Mouse (Mus musculus) kidney, embryonic 14.5 days (tissue): ENCODE measurements around the gene Spata2. TPM values are rescaled to one million over a fixed set of nuclear protein-coding genes. Genes with fewer than 3 reads are reported as not detected.
A peak's percentile ranks its signal among the peaks of the same experiment; 100 is the strongest.

ENCODE experiments used
- ATAC-seq: fragments of 200-750 bp; cut with Nextera tagmentation; 2 replicates; pipeline ENCODE4 v1.8.0; 2017; ENCODE audit warnings: moderate number of reproducible peaks, mild to moderate bottlenecking, moderate TSS enrichment, moderate library complexity; ENCODE audit not compliant: low FRiP score, low TSS enrichment
- H3K27ac ChIP-seq: fragments of 300-500 bp; sonication (generic); 2 replicates; pipeline ENCODE4 v1.5.1; 2014; ENCODE audit warnings: low read depth, mild to moderate bottlenecking, low read length, moderate library complexity, mixed read lengths
- H3K27me3 ChIP-seq: fragments of 300-500 bp; sonication (generic); 2 replicates; pipeline ENCODE4 v1.6.1; 2014; ENCODE audit warnings: mild to moderate bottlenecking, low read length; ENCODE audit not compliant: control insufficient read depth, insufficient read depth
- H3K36me3 ChIP-seq: fragments of 300-500 bp; sonication (generic); 2 replicates; pipeline ENCODE4 v1.6.1; 2014; ENCODE audit warnings: low read length, mixed read lengths; ENCODE audit not compliant: control insufficient read depth, insufficient read depth
- H3K4me1 ChIP-seq: fragments of 300-500 bp; sonication (generic); 2 replicates; pipeline ENCODE4 v1.6.1; 2014; ENCODE audit warnings: low read length, mixed read lengths; ENCODE audit not compliant: control insufficient read depth, insufficient read depth
- H3K4me2 ChIP-seq: fragments of 300-500 bp; sonication (generic); replicated peaks from 2 replicates; pipeline ENCODE4 v1.6.1; 2014; ENCODE audit warnings: low read depth, mild to moderate bottlenecking, low read length
- H3K4me3 ChIP-seq: fragments of 300-500 bp; sonication (generic); 2 replicates; pipeline ENCODE4 v1.5.1; 2014; ENCODE audit warnings: mild to moderate bottlenecking, low read length
- H3K9ac ChIP-seq: fragments of 300-500 bp; sonication (generic); 2 replicates; pipeline ENCODE4 v1.6.1; 2014; ENCODE audit warnings: low read depth, mild to moderate bottlenecking, low read length, moderate library complexity
- H3K9me3 ChIP-seq: fragments of 300-500 bp; sonication (generic); 2 replicates; pipeline ENCODE4 v1.6.1; 2016; ENCODE audit warnings: low read length; ENCODE audit not compliant: control insufficient read depth
- WGBS: fragments of 180-500 bp; shearing (Covaris S2); extraction: QIAGEN DNeasy Blood & Tissue Kit; methylation state at CpG from one replicate; pipeline ENCODE4 v1.1.7; 2014; 5-methylcytosine and 5-hydroxymethylcytosine counted together
- polyA plus RNA-seq: library from polyadenylated mRNA; unstranded; fragments of >200 nt; fragmentation: Nextera tagmentation; extraction: Ambion mirVana; gene quantifications from 2 replicates; pipeline ENCODE4 v1.2.1, GENCODE M21; 2014

Spata2 gene
- polyA plus RNA-seq, 1 experiment from 2014 or later: 17.4 TPM

- Histone ChIP-seq H3K9ac (no peak overlapping the region), H3K36me3 (peaks cover 78% of the 10 kb centered on the region), H3K4me1 (no peaks in the 10 kb centered on the region), H3K4me2 (no peak overlapping the region), H3K9me3 (no peaks in the 10 kb centered on the region), H3K27me3 (no peaks in the 10 kb centered on the region), H3K27ac (no peak overlapping the region), H3K4me3 (no peak overlapping the region)
- WGBS: 89% methylated on average over 5 of the region's 5 CpGs
- no peak for ATAC-seq
Measured at GRCm38 (mm10) chr2:167515688-167516087, 23.0 kb upstream of the Spata2 start.

GRCm38 (mm10) chr2:167514641-167515040 is 22.0 kb upstream of the Spata2 start:
- no peak for ATAC-seq
- 90% methylated on average over 4 of the region's 4 CpGs for WGBS
- no peak overlapping the region for H3K27ac ChIP-seq
- H3K9me3 ChIP-seq: no peaks in the 10 kb centered on the region
- peaks cover 86% of the 10 kb centered on the region for H3K36me3 ChIP-seq
- H3K27me3 ChIP-seq: no peaks in the 10 kb centered on the region
- no peak overlapping the region for H3K4me3 ChIP-seq
- no peaks in the 10 kb centered on the region for H3K4me1 ChIP-seq
- no peak overlapping the region for H3K4me2 ChIP-seq
- no peak overlapping the region for H3K9ac ChIP-seq

GRCm38 (mm10) chr2:167512970-167513369 is 20.3 kb upstream of the Spata2 start:
- H3K36me3 ChIP-seq: peaks cover 94% of the 10 kb centered on the region
- H3K9ac ChIP-seq: no peak overlapping the region
- H3K9me3 ChIP-seq: no peaks in the 10 kb centered on the region
- ATAC-seq: no peak
- WGBS: 94% methylated on average over 5 of the region's 5 CpGs
- H3K27ac ChIP-seq: no peak overlapping the region
- no peak overlapping the region for H3K4me2 ChIP-seq
- no peaks in the 10 kb centered on the region for H3K4me1 ChIP-seq
- no peak overlapping the region for H3K4me3 ChIP-seq
- no peaks in the 10 kb centered on the region for H3K27me3 ChIP-seq

- Histone ChIP-seq H3K9ac (no peak overlapping the region), H3K27me3 (no peaks in the 10 kb centered on the region), H3K4me1 (no peaks in the 10 kb centered on the region), H3K4me2 (no peak overlapping the region), H3K9me3 (no peaks in the 10 kb centered on the region), H3K27ac (no peak overlapping the region), H3K36me3 (peaks cover 94% of the 10 kb centered on the region), H3K4me3 (no peak overlapping the region)
- ATAC-seq: no peak
- 96% methylated on average over 9 of the region's 9 CpGs for WGBS
Measured at GRCm38 (mm10) chr2:167512365-167512764, 19.7 kb upstream of the Spata2 start.

- Histone ChIP-seq H3K4me3 (no peak overlapping the region), H3K9me3 (no peaks in the 10 kb centered on the region), H3K27ac (no peak overlapping the region), H3K36me3 (peaks cover 92% of the 10 kb centered on the region), H3K27me3 (no peaks in the 10 kb centered on the region), H3K9ac (no peak overlapping the region), H3K4me1 (peaks cover 4% of the 10 kb centered on the region; the same call in 1 of the 2 replicates), H3K4me2 (no peak overlapping the region)
- no peak for ATAC-seq
- 85% methylated on average over 3 of the region's 3 CpGs for WGBS
Measured at GRCm38 (mm10) chr2:167510485-167510884, 17.8 kb upstream of the Spata2 start.

- Histone ChIP-seq H3K9ac (no peak overlapping the region), H3K36me3 (peaks cover 77% of the 10 kb centered on the region), H3K4me2 (no peak overlapping the region), H3K4me1 (peaks cover 18% of the 10 kb centered on the region), H3K9me3 (no peaks in the 10 kb centered on the region), H3K27ac (no peak overlapping the region), H3K27me3 (no peaks in the 10 kb centered on the region), H3K4me3 (no peak overlapping the region)
- WGBS: 92% methylated on average over 4 of the region's 4 CpGs
- no peak for ATAC-seq
Measured at GRCm38 (mm10) chr2:167508569-167508968, 15.9 kb upstream of the Spata2 start.

- no peak overlapping the region for H3K4me3 ChIP-seq
- H3K27ac ChIP-seq: no peak overlapping the region
- no peak overlapping the region for H3K4me2 ChIP-seq
- H3K9ac ChIP-seq: no peak overlapping the region
- no peaks in the 10 kb centered on the region for H3K9me3 ChIP-seq
- peaks cover 20% of the 10 kb centered on the region for H3K4me1 ChIP-seq
- peaks cover 70% of the 10 kb centered on the region for H3K36me3 ChIP-seq
- ATAC-seq: no peak
- no peaks in the 10 kb centered on the region for H3K27me3 ChIP-seq
- 88% methylated on average over 3 of the region's 3 CpGs for WGBS
Measured at GRCm38 (mm10) chr2:167507719-167508385, 15.2 kb upstream of the Spata2 start.

GRCm38 (mm10) chr2:167506546-167507260 is 14.0 kb upstream of the Spata2 start:
- Histone ChIP-seq H3K9me3 (no peaks in the 10 kb centered on the region), H3K9ac (no peak overlapping the region), H3K4me3 (no peak overlapping the region), H3K4me1 (peaks cover 22% of the 10 kb centered on the region), H3K4me2 (no peak overlapping the region), H3K27me3 (no peaks in the 10 kb centered on the region), H3K36me3 (peaks cover 58% of the 10 kb centered on the region), H3K27ac (no peak overlapping the region)
- no peak for ATAC-seq
- WGBS: 93% methylated on average over 10 of the region's 10 CpGs

GRCm38 (mm10) chr2:167505127-167505526 is 12.4 kb upstream of the Spata2 start:
- ATAC-seq: no peak
- H3K4me1 ChIP-seq: peaks cover 22% of the 10 kb centered on the region
- H3K36me3 ChIP-seq: peaks cover 42% of the 10 kb centered on the region
- no peaks in the 10 kb centered on the region for H3K27me3 ChIP-seq
- 81% methylated on average over 3 of the region's 3 CpGs for WGBS
- H3K9ac ChIP-seq: no peak overlapping the region
- no peaks in the 10 kb centered on the region for H3K9me3 ChIP-seq
- H3K4me2 ChIP-seq: no peak overlapping the region
- H3K4me3 ChIP-seq: 0 out of 2 replicates have a peak overlapping the region, but pooled peaks have one; percentile 99
- no peak overlapping the region for H3K27ac ChIP-seq
